Mouse (Mus musculus): Measurements from ENCODE around the gene Vsig2.

Vsig2 gene

GRCm38 (mm10) chr9:37539170-37540025 lies at the start of gene Vsig2:
Gene Vsig2 (plus strand): TSS chr9:37539255.
- no peak for DNase-seq (ENCODE audit: low spot score in 2 of 2)

GRCm38 (mm10) chr9:37489446-37490120 lies 49.5 kb upstream of the Vsig2 start:
- peak; percentile 30 to 76 for DNase-seq (ENCODE audit: low spot score in 2 of 2)

DNA sequence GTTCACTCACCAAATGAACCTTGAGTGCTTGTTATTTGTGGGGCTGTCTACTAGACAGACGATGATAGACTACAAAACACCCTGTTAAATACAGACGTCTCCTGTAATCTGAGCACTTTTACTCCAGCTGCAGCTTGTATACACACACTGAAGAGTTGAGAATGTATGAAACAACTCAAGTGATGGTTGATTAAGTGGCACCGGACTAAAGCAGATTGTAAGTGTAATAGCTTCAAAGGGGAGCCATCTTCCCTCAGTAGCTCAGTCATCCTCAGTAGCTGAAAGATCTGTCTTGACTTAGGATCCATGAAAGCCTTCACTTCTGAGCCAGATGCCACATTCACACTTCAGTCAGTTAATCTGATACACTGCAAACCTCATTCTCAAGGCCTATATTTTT lies 43.3 kb upstream of the Vsig2 start:
- DNase-seq (ENCODE audit: low spot score in 2 of 2): no peak

- no peak for DNase-seq (ENCODE audit: low spot score in 2 of 2)
These were observed 42.7 kb upstream of the Vsig2 start for GRCm38 (mm10) chr9:37496325-37496724.

- DNase-seq (ENCODE audit: low spot score in 2 of 2): no peak
These were observed 38.9 kb upstream of the Vsig2 start for GRCm38 (mm10) chr9:37500201-37500600.

GRCm38 (mm10) chr9:37501170-37501569 lies 37.9 kb upstream of the Vsig2 start:
- DNase-seq (ENCODE audit: low spot score in 2 of 2): no peak

GRCm38 (mm10) chr9:37504348-37504747 lies 34.7 kb upstream of the Vsig2 start:
- no peak for DNase-seq (ENCODE audit: low spot score in 2 of 2)

DNA sequence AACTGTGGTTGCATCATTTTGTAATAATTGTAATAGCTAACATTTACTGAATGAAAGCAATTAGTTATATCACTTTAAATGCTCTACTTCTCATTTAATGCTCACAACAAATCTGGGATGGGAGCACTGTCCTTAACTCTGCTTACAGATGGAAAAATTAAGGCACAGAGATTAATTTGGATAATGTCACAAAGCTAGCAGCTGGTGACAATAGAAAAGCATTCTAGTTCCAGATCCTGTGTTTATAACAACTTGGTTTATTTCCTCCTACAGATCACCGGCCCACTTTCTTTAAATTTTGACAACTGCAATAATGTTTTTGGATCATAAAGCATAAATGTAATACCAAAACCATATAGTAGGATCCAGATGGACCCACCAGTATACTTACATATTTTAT lies 33.0 kb upstream of the Vsig2 start:
- DNase-seq (ENCODE audit: low spot score in 2 of 2): no peak

- no peak for DNase-seq (ENCODE audit: low spot score in 2 of 2)
These were observed 27.0 kb upstream of the Vsig2 start for GRCm38 (mm10) chr9:37512097-37512496.

DNA sequence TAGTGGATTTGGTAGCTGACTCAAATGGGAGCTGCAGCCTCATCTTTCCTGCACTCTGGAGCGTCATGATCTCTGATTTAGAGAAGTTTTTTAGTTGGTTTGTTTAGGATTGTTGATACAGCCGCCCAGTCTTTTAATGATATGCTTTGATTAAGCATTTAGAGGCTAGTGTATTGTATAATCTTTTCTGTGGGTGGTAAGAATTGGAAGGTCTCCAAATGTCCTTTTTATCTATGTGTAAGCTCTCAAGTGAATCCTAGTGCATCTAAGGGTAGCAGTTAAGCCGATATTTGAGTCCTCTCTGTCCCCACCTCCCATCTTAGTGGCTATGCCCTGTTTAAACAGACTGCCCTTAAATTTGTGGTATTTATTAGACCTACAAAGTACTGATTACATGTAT lies 24.6 kb upstream of the Vsig2 start:
- no peak for DNase-seq (ENCODE audit: low spot score in 2 of 2)

DNA sequence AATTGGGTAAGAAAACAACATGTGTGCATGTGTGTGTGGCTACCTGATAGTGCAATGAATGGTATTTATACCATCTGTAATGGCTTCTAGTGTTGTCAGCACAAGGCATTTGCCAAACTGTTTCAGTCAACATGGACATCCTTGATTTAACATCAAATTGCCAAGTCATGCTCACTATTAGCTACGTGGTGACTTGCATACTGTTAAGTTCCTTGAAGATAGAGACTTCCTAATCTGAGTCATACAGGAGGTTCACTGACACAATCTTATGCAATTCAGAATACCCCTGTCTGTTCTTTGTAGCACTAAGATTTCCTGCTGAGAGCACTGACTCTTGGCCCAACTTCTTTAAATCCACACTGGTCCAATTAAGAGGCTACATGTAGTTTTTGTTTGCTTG lies 21.6 kb upstream of the Vsig2 start:
- no peak for DNase-seq (ENCODE audit: low spot score in 2 of 2)

- DNase-seq (ENCODE audit: low spot score in 2 of 2): no peak
These were observed 20.1 kb upstream of the Vsig2 start for GRCm38 (mm10) chr9:37518991-37519390.

DNA sequence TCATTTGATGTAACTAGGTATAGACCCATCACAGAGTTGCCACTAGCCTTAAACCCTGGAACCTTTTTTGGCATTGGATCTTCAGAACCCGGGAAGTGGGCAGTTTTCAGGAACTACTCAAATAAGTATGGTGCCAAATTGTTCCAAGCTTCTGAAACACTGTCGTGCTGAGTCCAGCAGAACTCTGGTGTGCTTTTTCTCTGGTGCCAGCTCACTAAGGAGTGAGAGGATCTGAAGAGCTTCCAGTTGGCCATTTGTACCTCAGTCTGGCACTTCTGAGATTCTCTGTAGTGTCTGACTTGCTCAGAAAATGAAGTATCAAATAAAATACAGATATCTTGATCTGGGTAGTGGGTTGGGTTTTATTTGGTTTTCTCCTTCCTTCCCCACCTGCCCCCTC lies 19.1 kb upstream of the Vsig2 start:
- no peak for DNase-seq (ENCODE audit: low spot score in 2 of 2)

GRCm38 (mm10) chr9:37525461-37525860 lies 13.6 kb upstream of the Vsig2 start:
- DNase-seq (ENCODE audit: low spot score in 2 of 2): no peak

GRCm38 (mm10) chr9:37526443-37527395 lies 12.3 kb upstream of the Vsig2 start:
- no peak for DNase-seq (ENCODE audit: low spot score in 2 of 2)

DNA sequence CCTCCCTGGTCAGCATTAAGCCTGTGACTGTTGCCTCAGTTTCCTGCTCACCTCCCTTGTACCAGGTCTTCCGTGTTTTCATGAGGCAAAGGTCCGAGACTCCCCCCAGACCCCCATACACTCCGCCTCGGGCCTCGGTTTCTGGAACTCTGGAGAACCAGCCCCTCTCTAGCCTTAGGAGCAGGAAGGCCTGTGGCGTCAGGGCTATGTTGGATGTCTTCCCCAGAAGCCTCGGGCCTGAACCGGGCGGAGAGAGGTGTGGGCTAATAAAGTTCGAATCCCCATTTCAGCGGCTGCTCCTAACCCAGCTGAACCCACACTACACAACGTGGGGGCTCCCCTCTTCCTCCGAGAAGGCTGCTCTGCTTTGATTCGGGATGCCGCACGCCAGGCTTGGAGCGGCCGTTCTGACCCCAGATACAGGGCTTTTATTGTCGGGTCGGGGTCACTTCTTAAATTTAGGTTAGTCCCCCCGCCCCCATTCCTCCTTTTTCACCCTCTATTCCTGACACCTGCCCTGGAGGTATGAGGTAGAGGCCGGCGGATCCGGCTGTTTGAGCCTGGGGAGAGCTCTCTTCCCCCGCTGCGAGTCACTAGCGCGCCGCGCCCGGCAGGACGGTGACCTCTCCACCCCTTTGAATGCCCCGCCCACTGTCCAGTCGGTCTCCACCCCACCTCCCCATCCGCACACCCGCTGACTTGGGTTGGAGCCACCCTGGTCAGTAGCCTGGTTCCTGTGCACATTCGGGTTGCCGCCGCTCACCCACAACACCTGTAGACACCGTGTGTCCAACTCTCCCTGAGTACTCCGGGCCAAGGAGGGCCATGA lies 11.4 kb upstream of the Vsig2 start, which contains the start of gene Esam:
Gene Esam (plus strand): TSS at position 683 of the 829 bp plus-strand sequence.
- DNase-seq (ENCODE audit: low spot score in 2 of 2): peak in 1 of 2 experiments; percentile 69

- DNase-seq (ENCODE audit: low spot score in 2 of 2): no peak
These were observed 10.7 kb upstream of the Vsig2 start for GRCm38 (mm10) chr9:37528225-37528970.

GRCm38 (mm10) chr9:37530031-37530887 lies 8.8 kb upstream of the Vsig2 start:
- peak; percentile 30 to 66 for DNase-seq (ENCODE audit: low spot score in 2 of 2)
